Mouse (Mus musculus) G1E (cell line): ENCODE data around the gene Plekha7.

Source experiments
- CTCF ChIP-seq: IDR thresholded peaks from 2 replicates; pipeline ENCODE4 v1.5.1; 2012; ENCODE audit warnings: low read depth, low read length, inconsistent platforms, mixed read lengths
- GATA1 ChIP-seq: IDR thresholded peaks from 2 replicates; pipeline ENCODE4 v1.6.1; 2012; ENCODE audit warnings: borderline replicate concordance, low read length, inconsistent platforms, mixed read lengths
- POLR2AphosphoS5 ChIP-seq: IDR thresholded peaks from 2 replicates; pipeline ENCODE4 v1.6.1; 2012; ENCODE audit warnings: low read depth, low read length, inconsistent platforms; ENCODE audit not compliant: insufficient replicate concordance

GRCm38 (mm10) chr7:116198407-116198806, 109.8 kb downstream of the Plekha7 start:
- no peak for TF ChIP-seq GATA1
- TF ChIP-seq CTCF = no peak
- TF ChIP-seq POLR2AphosphoS5 = no peak
